Mouse (Mus musculus) heart, embryonic 11.5 days (tissue): Measurements from ENCODE around the gene Gm5105. TPM values are rescaled to one million over a fixed set of nuclear protein-coding genes. Genes with fewer than 3 reads are reported as not detected.

Experiments used
- ATAC-seq: fragments of 200-750 bp; cut with Nextera tagmentation; replicated peaks from 2 replicates; pipeline ENCODE4 v1.8.0; 2017; ENCODE audit warnings: moderate library complexity; ENCODE audit not compliant: insufficient number of reproducible peaks, low FRiP score, low TSS enrichment
- H3K27ac ChIP-seq: fragments of 300-500 bp; sonication (generic); 2 replicates; pipeline ENCODE4 v1.5.1; 2014; ENCODE audit warnings: mild to moderate bottlenecking, low read depth, low read length
- H3K27me3 ChIP-seq: fragments of 300-500 bp; sonication (generic); 2 replicates; pipeline ENCODE4 v1.6.1; 2014; ENCODE audit warnings: mild to moderate bottlenecking, low read length, mixed read lengths; ENCODE audit not compliant: control insufficient read depth, insufficient read depth
- H3K36me3 ChIP-seq: fragments of 300-500 bp; sonication (generic); 2 replicates; pipeline ENCODE4 v1.6.1; 2014; ENCODE audit warnings: mild to moderate bottlenecking, low read length, moderate library complexity, mixed read lengths; ENCODE audit not compliant: control insufficient read depth, insufficient read depth
- H3K4me1 ChIP-seq: fragments of 300-500 bp; sonication (generic); 2 replicates; pipeline ENCODE4 v1.6.1; 2014; ENCODE audit warnings: low read length; ENCODE audit not compliant: control insufficient read depth, insufficient read depth
- H3K4me2 ChIP-seq: fragments of 300-500 bp; sonication (generic); 2 replicates; pipeline ENCODE4 v1.6.1; 2014; ENCODE audit warnings: mild to moderate bottlenecking, moderate library complexity
- H3K4me3 ChIP-seq: fragments of 300-500 bp; sonication (generic); 2 replicates; pipeline ENCODE4 v1.5.1; 2014; ENCODE audit warnings: low read depth, low read length
- H3K9ac ChIP-seq: fragments of 300-500 bp; sonication (generic); 2 replicates; pipeline ENCODE4 v1.6.1; 2014; ENCODE audit warnings: mild to moderate bottlenecking, low read depth, low read length, moderate library complexity
- H3K9me3 ChIP-seq: fragments of 300-500 bp; sonication (generic); replicated peaks from 2 replicates; pipeline ENCODE4 v1.6.1; 2016; ENCODE audit warnings: low read length; ENCODE audit not compliant: control insufficient read depth
- WGBS: fragments of 180-500 bp; shearing (Covaris S2); extraction: QIAGEN DNeasy Blood & Tissue Kit; methylation state at CpG from one replicate; pipeline ENCODE4 v1.1.7; 2014; ENCODE audit not compliant: insufficient replicate concordance; 5-methylcytosine and 5-hydroxymethylcytosine counted together
- polyA plus RNA-seq: library from polyadenylated mRNA; unstranded; fragments of >200 nt; fragmentation: Nextera tagmentation; extraction: Ambion mirVana; gene quantifications from 2 replicates; pipeline ENCODE4 v1.2.1, GENCODE M21; 2014

The Gm5105 gene
- polyA plus RNA-seq, 1 experiment from 2014 or later = not detected

GRCm38 (mm10) chr3:138027575-138028362, 39.4 kb downstream of the Gm5105 start:
- no peak for ATAC-seq
- no peak overlapping the region for H3K9ac ChIP-seq
- 70% methylated on average over 5 of the region's 5 CpGs for WGBS
- H3K4me2 ChIP-seq = no peak overlapping the region
- no peaks in the 10 kb centered on the region for H3K36me3 ChIP-seq
- H3K9me3 ChIP-seq = no peaks in the 10 kb centered on the region
- no peak overlapping the region for H3K27ac ChIP-seq
- H3K4me1 ChIP-seq = peaks cover 3% of the 10 kb centered on the region; the same call in 1 of the 2 replicates
- no peaks in the 10 kb centered on the region for H3K27me3 ChIP-seq
- H3K4me3 ChIP-seq = no peak overlapping the region

- H3K4me1 ChIP-seq = peaks cover 3% of the 10 kb centered on the region; the same call in 1 of the 2 replicates
- H3K9ac ChIP-seq = no peak overlapping the region
- peak overlapping the region; percentile 7 for H3K4me2 ChIP-seq
- H3K27ac ChIP-seq = peak overlapping the region; percentile 76
- no peak for ATAC-seq
- H3K36me3 ChIP-seq = no peaks in the 10 kb centered on the region
- no peak overlapping the region for H3K4me3 ChIP-seq
- WGBS = 49% methylated on average over 10 of the region's 10 CpGs
- no peaks in the 10 kb centered on the region for H3K9me3 ChIP-seq
- no peaks in the 10 kb centered on the region for H3K27me3 ChIP-seq
These were observed 40.9 kb downstream of the Gm5105 start for GRCm38 (mm10) chr3:138026286-138026685.

GRCm38 (mm10) chr3:138022651-138023050, 44.5 kb downstream of the Gm5105 start:
- WGBS = 86% methylated on average over 4 of the region's 4 CpGs
- Histone ChIP-seq H3K4me3 (no peak overlapping the region), H3K9me3 (no peaks in the 10 kb centered on the region), H3K27ac (no peak overlapping the region), H3K27me3 (no peaks in the 10 kb centered on the region), H3K9ac (no peak overlapping the region), H3K4me2 (no peak overlapping the region), H3K36me3 (no peaks in the 10 kb centered on the region), H3K4me1 (no peaks in the 10 kb centered on the region)
- ATAC-seq = no peak

- Histone ChIP-seq H3K4me3 (no peak overlapping the region), H3K4me1 (no peaks in the 10 kb centered on the region), H3K27ac (no peak overlapping the region), H3K4me2 (no peak overlapping the region), H3K27me3 (no peaks in the 10 kb centered on the region), H3K36me3 (no peaks in the 10 kb centered on the region), H3K9me3 (no peaks in the 10 kb centered on the region), H3K9ac (no peak overlapping the region)
- no peak for ATAC-seq
- 87% methylated on average over 4 of the region's 4 CpGs for WGBS
These were observed 45.2 kb downstream of the Gm5105 start for GRCm38 (mm10) chr3:138022003-138022402.

- Histone ChIP-seq H3K4me3 (no peak overlapping the region), H3K36me3 (no peaks in the 10 kb centered on the region), H3K9me3 (no peaks in the 10 kb centered on the region), H3K4me1 (no peaks in the 10 kb centered on the region), H3K27ac (no peak overlapping the region), H3K27me3 (no peaks in the 10 kb centered on the region), H3K4me2 (no peak overlapping the region), H3K9ac (no peak overlapping the region)
- no peak for ATAC-seq
- 86% methylated on average over 12 of the region's 12 CpGs for WGBS
These were observed 50.4 kb downstream of the Gm5105 start for GRCm38 (mm10) chr3:138016810-138017209.

- Histone ChIP-seq H3K4me2 (no peak overlapping the region), H3K27ac (no peak overlapping the region), H3K9me3 (no peaks in the 10 kb centered on the region), H3K36me3 (no peaks in the 10 kb centered on the region), H3K9ac (no peak overlapping the region), H3K27me3 (no peaks in the 10 kb centered on the region), H3K4me1 (0 out of 2 replicates have a peak, but pooled peaks cover 2% of the 10 kb centered on the region), H3K4me3 (no peak overlapping the region)
- 36% methylated on average over 2 of the region's 2 CpGs for WGBS
- no peak for ATAC-seq
These were observed 52.5 kb downstream of the Gm5105 start for GRCm38 (mm10) chr3:138014725-138015124.

- WGBS = 61% methylated on average over 4 of the region's 4 CpGs
- ATAC-seq = no peak
- Histone ChIP-seq H3K4me1 (peaks cover 9% of the 10 kb centered on the region; the same call in 1 of the 2 replicates), H3K27me3 (no peaks in the 10 kb centered on the region), H3K27ac (no peak overlapping the region), H3K36me3 (no peaks in the 10 kb centered on the region), H3K4me2 (no peak overlapping the region), H3K9ac (no peak overlapping the region), H3K4me3 (no peak overlapping the region), H3K9me3 (no peaks in the 10 kb centered on the region)
These were observed 54.8 kb downstream of the Gm5105 start for GRCm38 (mm10) chr3:138012351-138012750.

- WGBS = 57% methylated on average over 6 of the region's 6 CpGs
- Histone ChIP-seq H3K27me3 (no peaks in the 10 kb centered on the region), H3K4me2 (no peak overlapping the region), H3K36me3 (no peaks in the 10 kb centered on the region), H3K9ac (no peak overlapping the region; the same call in 1 of the 2 replicates), H3K4me3 (no peak overlapping the region), H3K27ac (0 out of 2 replicates have a peak overlapping the region, but pooled peaks have one; percentile 10), H3K9me3 (0 out of 2 replicates have a peak, but pooled peaks cover 5% of the 10 kb centered on the region), H3K4me1 (peaks cover 13% of the 10 kb centered on the region)
- no peak for ATAC-seq
These were observed 59.0 kb downstream of the Gm5105 start for GRCm38 (mm10) chr3:138008152-138008551.

- H3K27ac ChIP-seq = no peak overlapping the region
- 62% methylated on average over 3 of the region's 3 CpGs for WGBS
- H3K27me3 ChIP-seq = no peaks in the 10 kb centered on the region
- H3K9me3 ChIP-seq = 0 out of 2 replicates have a peak, but pooled peaks cover 5% of the 10 kb centered on the region
- no peak for ATAC-seq
- H3K4me2 ChIP-seq = no peak overlapping the region
- peaks cover 14% of the 10 kb centered on the region for H3K4me1 ChIP-seq
- H3K4me3 ChIP-seq = no peak overlapping the region
- H3K36me3 ChIP-seq = no peaks in the 10 kb centered on the region
- no peak overlapping the region for H3K9ac ChIP-seq
These were observed 60.3 kb downstream of the Gm5105 start for GRCm38 (mm10) chr3:138006896-138007295.
